Mouse (Mus musculus) E14TG2a.4 (cell line): Measurements from ENCODE around the gene Cwc25.
"Not testable (repeated sequence)": the region's sequence is repeated elsewhere in the genome, so short reads cannot be mapped to it uniquely, and the experiment has no call there.

Experiments used
- H3K27me3 ChIP-seq: 2 replicates; pipeline ENCODE4 v1.6.1; 2014; ENCODE audit warnings: low read length, control low read depth; ENCODE audit not compliant: insufficient read depth
- H3K36me3 ChIP-seq: 2 replicates; pipeline ENCODE4 v1.6.1; 2014; ENCODE audit warnings: low read length, control low read depth; ENCODE audit not compliant: insufficient read depth
- H3K4me1 ChIP-seq: replicated peaks from 2 replicates; pipeline ENCODE4 v1.6.1; 2014; ENCODE audit warnings: low read depth, low read length, control low read depth
- H3K4me3 ChIP-seq: replicated peaks from 2 replicates; pipeline ENCODE4 v1.5.1; 2014; ENCODE audit warnings: mild to moderate bottlenecking, low read length
- H3K9me3 ChIP-seq: 2 replicates; pipeline ENCODE4 v1.6.1; 2014; ENCODE audit warnings: low read length, control low read depth
- CTCF ChIP-seq: conservative IDR thresholded peaks from 2 replicates; pipeline ENCODE4 v1.5.1; 2014; ENCODE audit warnings: low read length
- NANOG ChIP-seq: IDR thresholded peaks from 2 replicates; pipeline ENCODE4 v1.6.1; 2014; ENCODE audit warnings: borderline replicate concordance, low read length, mixed read lengths
- POU5F1 ChIP-seq: IDR thresholded peaks from 2 replicates; pipeline ENCODE4 v1.6.1; 2014; ENCODE audit warnings: low read length, borderline replicate concordance

The Cwc25 gene

DNA sequence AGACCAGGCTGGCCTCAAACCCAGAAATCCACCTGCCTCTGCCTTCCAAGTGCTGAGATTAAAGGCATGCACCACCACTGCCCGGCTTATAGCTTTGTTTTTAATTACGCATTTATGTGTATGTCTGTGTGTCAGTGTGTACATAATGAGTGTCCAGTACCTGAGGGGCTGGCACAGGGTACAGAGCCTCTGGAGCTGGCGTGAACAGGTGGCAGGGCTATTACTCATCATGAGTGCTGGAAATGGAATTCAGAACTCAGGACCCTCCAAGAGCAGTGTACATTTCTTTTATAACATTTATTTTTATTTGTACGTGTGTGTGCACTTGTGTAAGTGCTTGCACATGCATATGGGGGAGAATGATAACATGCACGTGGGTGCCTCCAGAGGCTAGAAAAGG is 29.7 kb downstream of the Cwc25 start:
- Histone ChIP-seq H3K36me3 (peaks cover 18% of the 10 kb centered on the region), H3K27me3 (no peaks in the 10 kb centered on the region), H3K9me3 (no peaks in the 10 kb centered on the region), H3K4me1 (peaks cover 65% of the 10 kb centered on the region), H3K4me3 (no peak overlapping the region)
- TF ChIP-seq POU5F1 (no peak), CTCF (no peak), NANOG (no peak)

GRCm38 (mm10) chr11:97734810-97735209 is 31.5 kb downstream of the Cwc25 start:
- not testable (repeated sequence) for H3K27me3 ChIP-seq, H3K4me3 ChIP-seq, H3K9me3 ChIP-seq
- Histone ChIP-seq H3K36me3 (peaks cover 34% of the 10 kb centered on the region), H3K4me1 (peaks cover 47% of the 10 kb centered on the region)

DNA sequence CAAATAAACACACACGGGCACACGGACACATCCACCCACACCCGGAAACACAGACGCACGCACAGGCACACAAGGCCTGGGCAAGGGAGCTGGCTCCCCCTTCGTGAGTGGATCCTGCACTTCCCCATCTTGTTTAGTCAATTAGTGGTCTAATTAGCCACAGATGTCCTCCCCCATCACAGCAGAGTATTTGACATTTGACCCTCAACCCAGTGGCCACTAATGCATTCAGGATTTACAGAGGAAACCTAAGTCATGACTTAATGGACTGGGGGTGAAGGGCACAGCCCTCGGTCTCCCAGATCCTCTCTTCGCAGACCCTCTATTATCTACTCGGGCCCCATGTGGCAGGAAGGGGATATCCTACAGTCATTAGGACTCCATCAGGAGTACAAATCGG is 32.7 kb downstream of the Cwc25 start:
- H3K4me1 ChIP-seq = peaks cover 45% of the 10 kb centered on the region
- no peak for TF ChIP-seq NANOG
- TF ChIP-seq POU5F1 = no peak
- TF ChIP-seq CTCF = no peak
- no peaks in the 10 kb centered on the region for H3K27me3 ChIP-seq
- H3K9me3 ChIP-seq = peaks cover 4% of the 10 kb centered on the region; the same call in 1 of the 2 replicates
- peaks cover 45% of the 10 kb centered on the region for H3K36me3 ChIP-seq
- no peak overlapping the region for H3K4me3 ChIP-seq

DNA sequence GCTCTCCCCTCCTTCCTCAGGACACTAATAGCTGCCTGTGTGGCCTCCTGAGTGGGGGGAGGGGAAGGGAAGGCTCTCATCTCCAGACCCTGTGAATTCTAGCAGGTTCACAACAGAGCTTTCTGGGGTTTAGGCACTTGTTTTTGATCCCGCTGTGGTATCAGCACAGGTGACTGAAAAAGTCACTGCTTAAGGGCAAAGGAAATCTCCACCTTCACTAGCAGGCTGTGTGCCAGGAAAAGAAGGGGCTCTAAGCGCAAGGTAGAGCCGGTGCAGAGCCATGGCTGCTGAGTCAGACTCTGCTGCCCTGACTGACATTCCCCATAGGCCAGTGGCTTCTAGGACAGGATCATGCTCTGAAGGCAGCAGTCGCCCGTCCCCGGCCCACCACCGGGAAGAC is 37.6 kb downstream of the Cwc25 start:
- TF ChIP-seq CTCF (no peak), NANOG (no peak), POU5F1 (no peak)
- Histone ChIP-seq H3K27me3 (no peaks in the 10 kb centered on the region), H3K36me3 (peaks cover 90% of the 10 kb centered on the region), H3K4me1 (peaks cover 24% of the 10 kb centered on the region), H3K4me3 (no peak overlapping the region), H3K9me3 (peaks cover 4% of the 10 kb centered on the region; the same call in 1 of the 2 replicates)

GRCm38 (mm10) chr11:97728311-97728710 is 38.0 kb downstream of the Cwc25 start:
- H3K4me1 ChIP-seq = peaks cover 20% of the 10 kb centered on the region
- no peaks in the 10 kb centered on the region for H3K27me3 ChIP-seq
- TF ChIP-seq CTCF = no peak

GRCm38 (mm10) chr11:97723709-97724108 is 42.6 kb downstream of the Cwc25 start:
- peaks cover 99% of the 10 kb centered on the region for H3K36me3 ChIP-seq
- no peak for TF ChIP-seq POU5F1
- no peak for TF ChIP-seq CTCF
- TF ChIP-seq NANOG = no peak
- H3K9me3 ChIP-seq = no peaks in the 10 kb centered on the region
- H3K27me3 ChIP-seq = no peaks in the 10 kb centered on the region
- H3K4me3 ChIP-seq = no peak overlapping the region
- H3K4me1 ChIP-seq = peaks cover 25% of the 10 kb centered on the region

More at GRCm38 (mm10) chr11:97728311-97728710, 38.0 kb downstream of the Cwc25 start:
- H3K9me3 ChIP-seq = peaks cover 4% of the 10 kb centered on the region; the same call in 1 of the 2 replicates
- H3K4me3 ChIP-seq = no peak overlapping the region
- peaks cover 94% of the 10 kb centered on the region for H3K36me3 ChIP-seq

DNA sequence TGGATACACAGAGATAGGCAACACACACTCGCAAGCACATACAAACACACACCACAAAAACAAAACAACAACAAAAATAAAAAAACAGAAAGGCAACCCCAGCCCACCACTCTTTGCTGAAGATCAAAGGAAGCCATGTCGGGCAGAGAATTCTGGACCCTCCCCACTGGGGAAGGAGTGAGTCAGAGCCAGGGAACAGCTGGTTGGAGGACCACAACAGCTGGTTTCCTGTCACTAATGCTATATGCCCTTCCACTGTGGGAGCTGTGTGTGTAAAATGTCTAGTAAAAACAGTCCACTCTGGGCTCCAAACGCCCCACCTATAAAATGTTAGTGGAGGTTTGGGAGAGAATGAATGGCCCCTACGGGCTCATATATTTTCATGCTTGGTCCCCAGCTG is 45.0 kb downstream of the Cwc25 start:
- peaks cover 37% of the 10 kb centered on the region for H3K4me1 ChIP-seq
- H3K4me3 ChIP-seq = no peak overlapping the region
- TF ChIP-seq NANOG (no peak), POU5F1 (no peak), CTCF (no peak)
- H3K27me3 ChIP-seq = no peaks in the 10 kb centered on the region
- H3K9me3 ChIP-seq = no peaks in the 10 kb centered on the region
- peaks cover 99% of the 10 kb centered on the region for H3K36me3 ChIP-seq

- Histone ChIP-seq H3K36me3 (peaks cover 93% of the 10 kb centered on the region), H3K9me3 (no peaks in the 10 kb centered on the region), H3K27me3 (no peaks in the 10 kb centered on the region), H3K4me3 (no peak overlapping the region), H3K4me1 (peaks cover 40% of the 10 kb centered on the region)
- no peak for TF ChIP-seq NANOG
- TF ChIP-seq CTCF = no peak
- TF ChIP-seq POU5F1 = no peak
Measured at GRCm38 (mm10) chr11:97719041-97719440, 47.3 kb downstream of the Cwc25 start.

GRCm38 (mm10) chr11:97718281-97718860 is 48.0 kb downstream of the Cwc25 start:
- H3K4me3 ChIP-seq = no peak overlapping the region
- H3K9me3 ChIP-seq = no peaks in the 10 kb centered on the region
- H3K36me3 ChIP-seq = peaks cover 93% of the 10 kb centered on the region
- H3K4me1 ChIP-seq = peaks cover 47% of the 10 kb centered on the region
- H3K27me3 ChIP-seq = no peaks in the 10 kb centered on the region
- TF ChIP-seq NANOG = no peak
- no peak for TF ChIP-seq CTCF
- TF ChIP-seq POU5F1 = no peak

- no peak for TF ChIP-seq NANOG
- TF ChIP-seq CTCF = no peak
- TF ChIP-seq POU5F1 = no peak
- Histone ChIP-seq H3K4me3 (no peak overlapping the region), H3K4me1 (peaks cover 52% of the 10 kb centered on the region), H3K27me3 (no peaks in the 10 kb centered on the region), H3K36me3 (peaks cover 95% of the 10 kb centered on the region), H3K9me3 (no peaks in the 10 kb centered on the region)
Measured at GRCm38 (mm10) chr11:97717369-97718280, 48.7 kb downstream of the Cwc25 start.
